Mouse (Mus musculus) liver, postnatal 0 days (tissue): ENCODE data around the gene Hc.

Source experiments
- CTCF ChIP-seq: sonication (generic); IDR thresholded peaks from 2 replicates; pipeline ENCODE4 v1.5.1; 2016; ENCODE audit warnings: antibody characterized with exemption, low read depth
- EP300 ChIP-seq: IDR thresholded peaks from 2 replicates; pipeline ENCODE4 v1.6.1; 2016; ENCODE audit warnings: antibody characterized with exemption, low read depth, mild to moderate bottlenecking

- TF ChIP-seq CTCF (no peak), EP300 (no peak)
Measured at GRCm38 (mm10) chr2:35067117-35067516, 5.9 kb upstream of the Hc start.
